8 mouse cellular contexts compared by ENCODE assay signal in genomic region chr9:77469791-77470607, GRCm38 (mm10).
A peak's percentile ranks its signal among the peaks of the same experiment; 100 is the strongest.
DNase-seq lines count a peak whose midpoint lies in the region; ATAC-seq and TF ChIP-seq lines count a peak whose summit lies in the region.

No protein-coding gene starts in this region.

- no peak for TF ChIP-seq CTCF in liver, postnatal 0 days (IDR thresholded peaks at IDR 0.05; ENCODE audit: low read depth)
- no peak for TF ChIP-seq CTCF in left cerebral cortex, adult 2 months (IDR thresholded peaks at IDR 0.05)

- WGBS in liver, postnatal 0 days (ENCODE audit: insufficient replicate concordance), result 49% methylated on average over 20 of the region's 20 CpGs
- 78% methylated on average over 20 of the region's 20 CpGs for WGBS in liver, embryonic 11.5 days
- WGBS in forebrain, embryonic 10.5 days, result 71% methylated on average over 20 of the region's 20 CpGs
- 52% methylated on average over 20 of the region's 20 CpGs for WGBS in neural tube, embryonic 15.5 days

- no peaks in the 10 kb centered on the region for H3K27me3 ChIP-seq in liver, postnatal 0 days (ENCODE audit: insufficient read depth, low read length)
- H3K27me3 ChIP-seq in liver, embryonic 11.5 days (replicated peaks; ENCODE audit: control insufficient read depth, insufficient read depth, low read length), result no peaks in the 10 kb centered on the region
- H3K27me3 ChIP-seq in forebrain, embryonic 10.5 days (ENCODE audit: poor library complexity, severe bottlenecking), result no peaks in the 10 kb centered on the region
- no peaks in the 10 kb centered on the region for H3K27me3 ChIP-seq in neural tube, embryonic 15.5 days (replicated peaks)

- DNase-seq in liver, postnatal 0 days, result no peak
- DNase-seq in liver, embryonic 11.5 days (ENCODE audit: low spot score), result no peak
- no peak for DNase-seq in forebrain, embryonic 10.5 days (ENCODE audit: extremely low spot score, low spot score)
- peak; percentile 25 for DNase-seq in induced T-regulatory cell, adult 2 months (ENCODE audit: low read depth)
- peak; percentile 59 to 67 for DNase-seq in left cerebral cortex, adult 2 months (ENCODE audit: extremely low spot score in 1 of 2, low spot score in 2 of 2)
- DNase-seq in ovary, postnatal 36 days (ENCODE audit: low spot score), result no peak
- DNase-seq in cerebellum, adult 8-10 months, result no peak

- H3K9me3 ChIP-seq in liver, postnatal 0 days (ENCODE audit: low read length), result no peaks in the 10 kb centered on the region
- H3K9me3 ChIP-seq in liver, embryonic 11.5 days (ENCODE audit: control insufficient read depth, low read length), result no peaks in the 10 kb centered on the region
- H3K9me3 ChIP-seq in forebrain, embryonic 10.5 days, result no peaks in the 10 kb centered on the region
- no peaks in the 10 kb centered on the region for H3K9me3 ChIP-seq in neural tube, embryonic 15.5 days (replicated peaks)

- peak overlapping the region; percentile 15; the same call in 1 of the 2 replicates for H3K4me2 ChIP-seq in liver, postnatal 0 days (ENCODE audit: low read depth, low read length)
- H3K4me2 ChIP-seq in liver, embryonic 11.5 days, result no peak overlapping the region
- H3K4me2 ChIP-seq in neural tube, embryonic 15.5 days, result peak overlapping the region; percentile 34

- no peaks in the 10 kb centered on the region for H3K36me3 ChIP-seq in liver, postnatal 0 days (replicated peaks; ENCODE audit: insufficient read depth, low read length)
- no peaks in the 10 kb centered on the region; the same call in 1 of the 2 replicates for H3K36me3 ChIP-seq in liver, embryonic 11.5 days (ENCODE audit: control insufficient read depth, insufficient read depth, low read length)
- H3K36me3 ChIP-seq in forebrain, embryonic 10.5 days (replicated peaks), result peaks cover 38% of the 10 kb centered on the region
- no peaks in the 10 kb centered on the region for H3K36me3 ChIP-seq in neural tube, embryonic 15.5 days

- no peak overlapping the region for H3K9ac ChIP-seq in liver, postnatal 0 days (replicated peaks)
- H3K9ac ChIP-seq in liver, embryonic 11.5 days (ENCODE audit: low read depth, low read length), result no peak overlapping the region
- no peak overlapping the region for H3K9ac ChIP-seq in neural tube, embryonic 15.5 days (replicated peaks)

- intact Hi-C loops in left cerebral cortex, adult 2 months (cut with DNase I), result no loop called here

- peak; percentile 40; the same call in 1 of the 2 replicates for ATAC-seq in liver, postnatal 0 days
- no peak for ATAC-seq in liver, embryonic 11.5 days (replicated peaks; ENCODE audit: low FRiP score)
- peak; percentile 76; the same call in 1 of the 2 replicates for ATAC-seq in neural tube, embryonic 15.5 days (ENCODE audit: low FRiP score)

- no peak overlapping the region for H3K27ac ChIP-seq in liver, postnatal 0 days (ENCODE audit: low read depth)
- H3K27ac ChIP-seq in liver, embryonic 11.5 days (ENCODE audit: low read depth, low read length), result no peak overlapping the region
- peak overlapping the region; percentile 8; the same call in 1 of the 2 replicates for H3K27ac ChIP-seq in forebrain, embryonic 10.5 days
- H3K27ac ChIP-seq in left cerebral cortex, adult 2 months, result no peak overlapping the region
- no peak overlapping the region; the same call in 1 of the 2 replicates for H3K27ac ChIP-seq in neural tube, embryonic 15.5 days (replicated peaks)

- no peak overlapping the region for H3K4me3 ChIP-seq in liver, postnatal 0 days (ENCODE audit: low read depth, low read length)
- H3K4me3 ChIP-seq in liver, embryonic 11.5 days (ENCODE audit: low read depth, low read length), result no peak overlapping the region
- no peak overlapping the region for H3K4me3 ChIP-seq in forebrain, embryonic 10.5 days
- no peak overlapping the region for H3K4me3 ChIP-seq in left cerebral cortex, adult 2 months
- H3K4me3 ChIP-seq in neural tube, embryonic 15.5 days (replicated peaks), result no peak overlapping the region

- no peaks in the 10 kb centered on the region for H3K4me1 ChIP-seq in liver, postnatal 0 days (ENCODE audit: insufficient read depth)
- H3K4me1 ChIP-seq in liver, embryonic 11.5 days (replicated peaks; ENCODE audit: control insufficient read depth, insufficient read depth, low read length), result 0 out of 2 replicates have a peak, but pooled peaks cover 2% of the 10 kb centered on the region
- peaks cover 27% of the 10 kb centered on the region for H3K4me1 ChIP-seq in forebrain, embryonic 10.5 days
- peaks cover 13% of the 10 kb centered on the region for H3K4me1 ChIP-seq in neural tube, embryonic 15.5 days

- TF ChIP-seq EP300 in liver, postnatal 0 days (IDR thresholded peaks at IDR 0.05; ENCODE audit: low read depth), result no peak

Comparison
In these comparisons a context has a peak if more than half of its experiments do, and no peak if none do; other contexts are left out.
1. DNase-seq: peak in induced T-regulatory cell, adult 2 months (single experiment) and left cerebral cortex, adult 2 months (2 of 2); none in liver, postnatal 0 days (single experiment), liver, embryonic 11.5 days (single experiment), forebrain, embryonic 10.5 days (single experiment), ovary, postnatal 36 days (single experiment) and cerebellum, adult 8-10 months (single experiment).